Mouse (Mus musculus): ENCODE measurements at regions not wholly inside any gene's neighbourhood (a gene's known extent, or its start where the extent isn't known, plus 50 kb on each side); places are given as distances from the start of the nearest gene placed in this dataset.

- Histone ChIP-seq H3K4me3 (ENCODE audit: low read depth, low read length) (no peak overlapping the region), H3K9me3 (replicated peaks; ENCODE audit: control insufficient read depth, low read length) (no peaks in the 10 kb centered on the region), H3K36me3 (replicated peaks; ENCODE audit: control insufficient read depth, insufficient read depth, low read depth, low read length) (no peaks in the 10 kb centered on the region), H3K9ac (replicated peaks; ENCODE audit: low read length) (no peak overlapping the region), H3K27me3 (ENCODE audit: control insufficient read depth, insufficient read depth, low read length) (no peaks in the 10 kb centered on the region), H3K27ac (replicated peaks; ENCODE audit: low read depth, low read length) (no peak overlapping the region), H3K4me2 (ENCODE audit: low read depth, low read length) (no peak overlapping the region), H3K4me1 (ENCODE audit: control insufficient read depth, insufficient read depth, low read length) (no peaks in the 10 kb centered on the region)
- ATAC-seq (replicated peaks; ENCODE audit: insufficient number of reproducible peaks, low FRiP score, low TSS enrichment, low read depth) (no peak), DNase-seq (ENCODE audit: low spot score) (no peak)
- WGBS, result 92% methylated on average over 5 of the region's 5 CpGs
Observed at GRCm38 (mm10) chr6:143519668-143520067, 352.6 kb downstream of the Etnk1 start.

- no peak overlapping the region for H3K27ac ChIP-seq (replicated peaks; ENCODE audit: low read depth, low read length)
- no peaks in the 10 kb centered on the region for H3K36me3 ChIP-seq (replicated peaks; ENCODE audit: control insufficient read depth, insufficient read depth, low read depth, low read length)
- H3K9me3 ChIP-seq (replicated peaks; ENCODE audit: control insufficient read depth, low read length), result no peaks in the 10 kb centered on the region
- H3K4me2 ChIP-seq (ENCODE audit: low read depth, low read length), result no peak overlapping the region
- H3K9ac ChIP-seq (replicated peaks; ENCODE audit: low read length), result no peak overlapping the region
- DNase-seq (ENCODE audit: low spot score) (no peak), ATAC-seq (replicated peaks; ENCODE audit: insufficient number of reproducible peaks, low FRiP score, low TSS enrichment, low read depth) (no peak)
- no peak overlapping the region for H3K4me3 ChIP-seq (ENCODE audit: low read depth, low read length)
- 86% methylated on average over 4 of the region's 4 CpGs for WGBS
- no peaks in the 10 kb centered on the region for H3K27me3 ChIP-seq (ENCODE audit: control insufficient read depth, insufficient read depth, low read length)
- no peaks in the 10 kb centered on the region for H3K4me1 ChIP-seq (ENCODE audit: control insufficient read depth, insufficient read depth, low read length)
Observed at GRCm38 (mm10) chr6:143525092-143525491, 358.1 kb downstream of the Etnk1 start.

DNA sequence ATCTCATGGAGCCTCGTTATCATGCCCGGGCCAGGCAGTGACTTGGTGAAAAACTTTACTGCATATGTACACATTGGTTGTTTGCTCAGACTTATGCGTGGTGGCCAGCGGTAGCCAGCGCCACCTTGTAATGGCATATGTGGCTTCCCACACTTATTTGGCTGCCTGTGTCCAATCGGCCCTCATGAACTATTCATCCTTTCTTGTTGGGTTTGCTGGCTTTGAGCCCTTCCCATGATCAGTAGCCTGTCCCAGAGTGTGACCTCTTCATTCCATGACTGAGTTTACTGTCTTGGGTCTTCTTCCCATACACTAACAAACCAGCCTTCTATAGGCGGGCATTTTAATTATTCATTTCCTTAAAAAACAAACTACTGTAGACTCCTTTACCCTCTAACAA, 361.9 kb downstream of the Etnk1 start:
- Histone ChIP-seq H3K9ac (replicated peaks; ENCODE audit: low read length) (no peak overlapping the region), H3K4me3 (ENCODE audit: low read depth, low read length) (no peak overlapping the region), H3K36me3 (replicated peaks; ENCODE audit: control insufficient read depth, insufficient read depth, low read depth, low read length) (no peaks in the 10 kb centered on the region), H3K4me2 (ENCODE audit: low read depth, low read length) (no peak overlapping the region), H3K27ac (replicated peaks; ENCODE audit: low read depth, low read length) (no peak overlapping the region), H3K4me1 (ENCODE audit: control insufficient read depth, insufficient read depth, low read length) (no peaks in the 10 kb centered on the region), H3K27me3 (ENCODE audit: control insufficient read depth, insufficient read depth, low read length) (no peaks in the 10 kb centered on the region), H3K9me3 (replicated peaks; ENCODE audit: control insufficient read depth, low read length) (no peaks in the 10 kb centered on the region)
- ATAC-seq (replicated peaks; ENCODE audit: insufficient number of reproducible peaks, low FRiP score, low TSS enrichment, low read depth) (no peak), DNase-seq (ENCODE audit: low spot score) (no peak)
- WGBS, result 95% methylated on average over 7 of the region's 7 CpGs

DNA sequence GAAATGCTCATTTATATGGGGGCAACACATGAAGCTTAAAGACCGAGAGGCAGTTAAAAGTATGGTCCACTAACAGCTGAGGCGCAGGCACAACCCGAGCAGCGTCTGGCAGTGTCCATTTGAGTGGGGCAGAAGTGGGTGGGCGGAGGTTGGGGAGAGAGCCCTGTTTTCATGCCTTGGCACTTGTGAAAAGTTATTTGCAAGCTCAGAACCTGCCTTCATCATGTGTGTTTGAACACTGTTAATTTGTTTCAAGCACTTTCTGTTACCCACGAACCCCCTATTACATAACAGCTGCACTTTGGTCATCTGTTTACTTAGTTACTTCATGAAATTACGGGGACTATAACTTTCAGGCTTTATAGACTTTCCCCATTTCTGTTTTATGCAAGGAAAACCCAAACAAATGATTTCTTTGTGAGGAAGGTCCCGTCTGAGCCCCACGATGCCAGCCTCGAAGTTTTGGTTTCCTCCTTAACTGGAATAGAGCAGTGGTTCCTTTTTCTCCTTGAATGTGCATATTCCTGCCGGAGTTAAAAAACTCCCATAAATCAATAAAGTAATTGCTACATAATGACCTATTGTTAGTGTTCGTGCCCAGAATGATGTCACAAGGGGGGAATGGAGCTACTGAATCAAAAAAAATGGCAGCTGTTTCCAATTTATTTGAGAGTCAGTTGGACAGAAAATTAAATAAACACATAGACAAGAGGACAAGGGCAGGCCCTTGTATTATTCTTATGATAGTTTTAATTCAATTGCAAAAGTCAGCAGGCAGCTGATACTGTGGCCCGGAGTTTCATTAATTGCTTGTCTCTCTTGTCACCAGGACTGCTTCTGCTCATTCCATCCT, 363.6 kb downstream of the Etnk1 start:
- Histone ChIP-seq H3K4me3 (ENCODE audit: low read depth, low read length) (no peak overlapping the region), H3K27me3 (ENCODE audit: control insufficient read depth, insufficient read depth, low read length) (no peaks in the 10 kb centered on the region), H3K36me3 (replicated peaks; ENCODE audit: control insufficient read depth, insufficient read depth, low read depth, low read length) (no peaks in the 10 kb centered on the region), H3K4me1 (ENCODE audit: control insufficient read depth, insufficient read depth, low read length) (no peaks in the 10 kb centered on the region), H3K9me3 (replicated peaks; ENCODE audit: control insufficient read depth, low read length) (no peaks in the 10 kb centered on the region), H3K27ac (replicated peaks; ENCODE audit: low read depth, low read length) (peak overlapping the region; percentile 32; the same call in 1 of the 2 replicates), H3K9ac (replicated peaks; ENCODE audit: low read length) (no peak overlapping the region), H3K4me2 (ENCODE audit: low read depth, low read length) (no peak overlapping the region)
- DNase-seq (ENCODE audit: low spot score) (peak; percentile 83), ATAC-seq (replicated peaks; ENCODE audit: insufficient number of reproducible peaks, low FRiP score, low TSS enrichment, low read depth) (no peak)
- WGBS, result 41% methylated on average over 13 of the region's 13 CpGs

DNA sequence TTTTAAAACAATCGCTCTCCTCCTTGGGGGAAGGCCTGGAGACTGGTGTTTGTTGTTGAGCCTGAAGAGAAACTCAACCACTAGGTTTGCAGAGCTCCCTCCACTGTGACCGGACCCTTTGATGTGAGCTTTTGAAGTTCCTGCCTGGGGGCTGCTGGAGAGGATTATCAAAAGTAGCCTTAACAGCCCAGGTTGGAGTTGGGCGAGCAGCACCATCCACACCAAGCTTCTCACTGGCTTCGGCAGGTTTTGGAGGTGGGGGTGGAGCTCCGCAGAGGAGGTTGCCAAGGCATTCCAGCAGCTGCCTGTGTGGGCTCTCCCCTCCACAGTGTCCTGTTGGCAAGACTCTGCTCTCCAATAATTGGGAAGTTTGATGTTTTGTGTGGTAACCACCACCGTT, 364.5 kb downstream of the Etnk1 start:
- 22% methylated on average over 6 of the region's 6 CpGs for WGBS
- no peaks in the 10 kb centered on the region for H3K27me3 ChIP-seq (ENCODE audit: control insufficient read depth, insufficient read depth, low read length)
- peak; percentile 68 for DNase-seq (ENCODE audit: low spot score)
- H3K9ac ChIP-seq (replicated peaks; ENCODE audit: low read length), result no peak overlapping the region
- H3K4me1 ChIP-seq (ENCODE audit: control insufficient read depth, insufficient read depth, low read length), result no peaks in the 10 kb centered on the region
- H3K4me3 ChIP-seq (ENCODE audit: low read depth, low read length), result no peak overlapping the region
- H3K27ac ChIP-seq (replicated peaks; ENCODE audit: low read depth, low read length), result no peak overlapping the region
- no peak overlapping the region for H3K4me2 ChIP-seq (ENCODE audit: low read depth, low read length)
- peak; percentile 83 for ATAC-seq (replicated peaks; ENCODE audit: insufficient number of reproducible peaks, low FRiP score, low TSS enrichment, low read depth)
- no peaks in the 10 kb centered on the region for H3K9me3 ChIP-seq (replicated peaks; ENCODE audit: control insufficient read depth, low read length)
- H3K36me3 ChIP-seq (replicated peaks; ENCODE audit: control insufficient read depth, insufficient read depth, low read depth, low read length), result no peaks in the 10 kb centered on the region

DNA sequence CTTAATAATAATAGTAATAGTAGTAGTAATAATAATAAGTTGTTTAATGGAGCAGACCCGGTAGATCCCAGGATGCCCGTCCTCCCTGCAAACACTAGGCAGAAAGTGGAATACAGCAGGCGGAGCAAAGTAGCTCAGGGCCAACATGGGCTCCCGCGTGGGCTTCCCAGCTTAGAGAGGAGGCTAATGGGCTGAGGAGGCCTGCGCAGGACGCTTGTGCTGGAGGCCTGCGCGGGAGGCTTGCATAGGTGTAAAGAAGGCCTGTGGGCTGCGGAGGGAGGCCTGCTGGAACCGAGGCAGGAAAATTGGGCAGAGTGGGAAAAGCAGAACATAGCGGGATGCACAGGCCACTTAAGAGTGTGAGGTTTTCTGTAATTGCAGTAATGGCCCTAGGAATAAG, 365.4 kb downstream of the Etnk1 start:
- 89% methylated on average over 12 of the region's 12 CpGs for WGBS
- Histone ChIP-seq H3K9ac (replicated peaks; ENCODE audit: low read length) (no peak overlapping the region), H3K27me3 (ENCODE audit: control insufficient read depth, insufficient read depth, low read length) (no peaks in the 10 kb centered on the region), H3K27ac (replicated peaks; ENCODE audit: low read depth, low read length) (no peak overlapping the region), H3K4me1 (ENCODE audit: control insufficient read depth, insufficient read depth, low read length) (no peaks in the 10 kb centered on the region), H3K36me3 (replicated peaks; ENCODE audit: control insufficient read depth, insufficient read depth, low read depth, low read length) (no peaks in the 10 kb centered on the region), H3K4me2 (ENCODE audit: low read depth, low read length) (no peak overlapping the region), H3K9me3 (replicated peaks; ENCODE audit: control insufficient read depth, low read length) (no peaks in the 10 kb centered on the region), H3K4me3 (ENCODE audit: low read depth, low read length) (no peak overlapping the region)
- no peak for DNase-seq (ENCODE audit: low spot score)
- no peak for ATAC-seq (replicated peaks; ENCODE audit: insufficient number of reproducible peaks, low FRiP score, low TSS enrichment, low read depth)

GRCm38 (mm10) chr6:143535265-143535664, 368.2 kb downstream of the Etnk1 start:
- H3K4me1 ChIP-seq (ENCODE audit: control insufficient read depth, insufficient read depth, low read length), result no peaks in the 10 kb centered on the region
- H3K27ac ChIP-seq (replicated peaks; ENCODE audit: low read depth, low read length), result no peak overlapping the region
- no peak overlapping the region for H3K4me2 ChIP-seq (ENCODE audit: low read depth, low read length)
- H3K9ac ChIP-seq (replicated peaks; ENCODE audit: low read length), result no peak overlapping the region
- no peaks in the 10 kb centered on the region for H3K27me3 ChIP-seq (ENCODE audit: control insufficient read depth, insufficient read depth, low read length)
- ATAC-seq (replicated peaks; ENCODE audit: insufficient number of reproducible peaks, low FRiP score, low TSS enrichment, low read depth) (no peak), DNase-seq (ENCODE audit: low spot score) (no peak)
- no peak overlapping the region for H3K4me3 ChIP-seq (ENCODE audit: low read depth, low read length)
- 87% methylated on average over 12 of the region's 12 CpGs for WGBS
- no peaks in the 10 kb centered on the region for H3K9me3 ChIP-seq (replicated peaks; ENCODE audit: control insufficient read depth, low read length)
- H3K36me3 ChIP-seq (replicated peaks; ENCODE audit: control insufficient read depth, insufficient read depth, low read depth, low read length), result no peaks in the 10 kb centered on the region

DNA sequence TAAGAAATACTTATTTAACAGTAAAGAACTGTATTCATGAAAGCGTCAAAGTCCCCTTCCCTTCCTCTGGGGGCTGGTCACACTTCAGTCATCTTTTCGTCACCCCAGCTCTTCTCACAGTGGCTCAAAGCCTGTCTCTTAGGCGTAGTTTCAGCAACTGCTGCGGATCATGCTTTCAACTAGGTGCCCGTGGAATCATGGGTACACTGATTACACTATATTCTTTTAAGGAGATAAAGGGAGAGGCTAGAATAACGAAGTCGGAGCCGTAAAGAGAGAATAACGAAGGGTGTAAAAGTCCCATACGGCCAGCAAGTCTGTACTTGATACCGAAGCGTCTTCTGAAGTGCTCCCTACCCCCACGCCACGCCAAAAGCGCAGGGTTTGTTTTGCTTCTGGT, 368.7 kb downstream of the Etnk1 start:
- 86% methylated on average over 15 of the region's 15 CpGs for WGBS
- no peak overlapping the region for H3K4me3 ChIP-seq (ENCODE audit: low read depth, low read length)

More for the DNA sequence above, 368.7 kb downstream of the Etnk1 start:
- H3K36me3 ChIP-seq (replicated peaks; ENCODE audit: control insufficient read depth, insufficient read depth, low read depth, low read length), result no peaks in the 10 kb centered on the region
- no peaks in the 10 kb centered on the region for H3K9me3 ChIP-seq (replicated peaks; ENCODE audit: control insufficient read depth, low read length)
- H3K27ac ChIP-seq (replicated peaks; ENCODE audit: low read depth, low read length), result no peak overlapping the region
- no peaks in the 10 kb centered on the region for H3K27me3 ChIP-seq (ENCODE audit: control insufficient read depth, insufficient read depth, low read length)
- no peak overlapping the region for H3K4me2 ChIP-seq (ENCODE audit: low read depth, low read length)
- ATAC-seq (replicated peaks; ENCODE audit: insufficient number of reproducible peaks, low FRiP score, low TSS enrichment, low read depth), result no peak
- no peak overlapping the region for H3K9ac ChIP-seq (replicated peaks; ENCODE audit: low read length)
- DNase-seq (ENCODE audit: low spot score), result no peak
- no peaks in the 10 kb centered on the region for H3K4me1 ChIP-seq (ENCODE audit: control insufficient read depth, insufficient read depth, low read length)

Measured in embryonic facial prominence, embryonic 11.5 days (tissue).